Mouse (Mus musculus): ENCODE measurements around the gene Sacm1l.

DNA sequence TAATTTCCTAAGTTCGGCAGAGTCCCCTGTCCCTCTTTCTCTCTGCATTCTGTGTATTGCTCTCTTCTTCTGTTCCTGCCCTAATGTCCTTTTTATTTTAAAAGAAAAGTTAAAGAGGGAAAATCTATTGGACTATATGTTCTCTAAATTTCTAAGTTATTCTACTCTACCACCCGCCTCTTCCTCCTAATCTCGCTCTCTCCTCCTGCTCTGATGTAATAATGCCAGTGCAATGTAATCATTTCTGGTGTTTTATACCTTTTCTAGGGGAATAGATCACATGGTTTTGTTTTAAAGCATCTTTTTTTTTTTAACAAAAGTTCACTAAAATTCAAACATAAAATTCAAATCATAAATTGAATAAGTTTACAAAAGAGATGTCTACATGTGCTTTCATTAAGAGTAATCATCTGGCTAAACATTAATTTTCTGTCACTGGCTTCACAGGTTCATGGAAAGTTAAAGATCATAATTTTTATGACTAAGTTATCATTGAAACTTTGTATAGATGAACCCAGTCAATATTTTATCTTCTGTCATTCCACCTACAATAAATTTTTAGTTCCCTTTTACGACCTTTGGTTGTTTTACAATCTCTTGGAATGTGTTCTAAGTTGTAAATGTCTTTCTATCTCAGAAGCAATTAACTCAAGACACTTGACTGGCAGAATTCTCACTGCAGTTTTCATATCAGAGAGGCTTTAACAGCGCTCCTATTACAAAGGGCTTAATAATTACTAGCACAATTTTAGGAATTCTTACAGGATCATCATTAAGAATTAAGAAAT lies 90.9 kb downstream of the Sacm1l start:
- no peak for TF ChIP-seq CTCF (IDR thresholded peaks at IDR 0.05 in 2 of 3, conservative IDR thresholded peaks at IDR 0.05 in 1 of 3; ENCODE audit: control insufficient read depth in 1 of 3, insufficient read depth in 1 of 3, low read depth in 2 of 3, low read length in 3 of 3, poor library complexity in 1 of 3, severe bottlenecking in 1 of 3)
- no peak for TF ChIP-seq MAFK (IDR thresholded peaks at IDR 0.05; ENCODE audit: borderline replicate concordance, low read depth, low read length)
- no peak for TF ChIP-seq NELFE (IDR thresholded peaks at IDR 0.05; ENCODE audit: low read depth, low read length)
